Mouse (Mus musculus) brain, embryonic 14.5 days (tissue): Measurements from ENCODE around the gene Fgfr1op2.

Source experiments
- CTCF ChIP-seq: fragments of 200-500 bp; IDR thresholded peaks from 2 replicates; pipeline ENCODE4 v1.5.1; 2012; ENCODE audit warnings: inconsistent platforms, mild to moderate bottlenecking, moderate library complexity, borderline replicate concordance; ENCODE audit not compliant: insufficient read depth, insufficient read length; ENCODE audit errors: extremely low read depth
- POLR2A ChIP-seq: fragments of 200-500 bp; IDR thresholded peaks from 2 replicates; pipeline ENCODE4 v1.6.1; 2012; ENCODE audit warnings: mild to moderate bottlenecking, inconsistent platforms, borderline replicate concordance; ENCODE audit not compliant: poor library complexity, insufficient read depth, insufficient read length, severe bottlenecking; ENCODE audit errors: extremely low read depth

DNA sequence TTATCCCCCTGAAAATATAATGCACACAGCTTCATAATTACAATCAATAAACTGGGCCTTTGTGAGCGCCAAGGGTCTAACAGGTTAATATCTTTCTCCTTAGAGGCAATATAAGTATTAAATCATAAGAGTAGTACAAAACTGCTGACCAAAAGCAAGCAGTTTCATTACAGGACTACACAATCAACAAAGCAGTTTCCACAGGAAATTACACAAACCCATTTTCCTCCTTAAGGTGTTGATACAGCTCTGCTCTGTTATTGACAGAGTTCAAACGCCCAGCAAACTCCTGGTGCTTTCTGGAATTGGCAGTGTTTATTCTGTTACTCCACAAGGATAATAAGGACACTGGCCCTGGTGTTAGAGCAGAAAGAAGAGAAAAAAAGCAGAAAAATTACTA lies 26.6 kb upstream of the Fgfr1op2 start:
- TF ChIP-seq CTCF (no peak), POLR2A (no peak)
